Mouse (Mus musculus): Measurements from ENCODE around the gene Ago3.

GRCm38 (mm10) chr4:126464892-126465235 lies 35.5 kb upstream of the Ago3 start:
- no peak for TF ChIP-seq CTCF (IDR thresholded peaks at IDR 0.05; ENCODE audit: low read depth, low read length)
- TF ChIP-seq POLR2A (IDR thresholded peaks at IDR 0.05; ENCODE audit: extremely low read depth, insufficient read depth, low read length): no peak
